Mouse (Mus musculus): ENCODE results near the gene Elmod3. TPM values are rescaled to one million over a fixed set of nuclear protein-coding genes. Genes with fewer than 3 reads are reported as not detected.

Elmod3 gene
- total and polyA plus RNA-seq, 2 experiments from 2014 or later = 17.6 to 21.9 TPM

DNA sequence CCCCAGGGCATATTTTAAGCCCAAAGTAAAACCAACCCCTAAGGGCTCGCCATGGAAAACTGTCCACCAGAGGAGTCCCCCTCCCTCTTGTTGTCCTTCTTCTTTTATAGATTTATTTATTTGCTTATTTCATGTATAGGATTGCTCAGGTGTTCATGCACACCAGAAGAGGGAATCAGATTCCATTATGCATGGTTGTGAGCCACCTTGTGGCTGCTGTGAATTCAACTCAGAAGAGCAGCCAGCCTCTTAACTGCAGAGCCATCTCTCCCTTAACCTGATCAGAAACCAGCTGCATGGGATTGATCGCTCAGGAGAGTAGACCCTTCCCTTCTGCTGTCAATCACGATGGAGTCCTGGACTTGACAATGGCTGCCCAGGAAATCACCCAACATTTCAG lies 38.7 kb upstream of the Elmod3 start:
- ATAC-seq (ENCODE audit: insufficient read depth, low read depth) (no peak), DNase-seq (ENCODE audit: low spot score) (no peak)
- H3K27me3 ChIP-seq (ENCODE audit: control insufficient read depth, insufficient read depth, low read length) = no peaks in the 10 kb centered on the region
- H3K36me3 ChIP-seq (replicated peaks; ENCODE audit: control insufficient read depth, insufficient read depth, low read length) = peaks cover 10% of the 10 kb centered on the region; the same call in 1 of the 2 replicates
- no peak for TF ChIP-seq EP300 (IDR thresholded peaks at IDR 0.05; ENCODE audit: low read depth)
- TF ChIP-seq CTCF (IDR thresholded peaks at IDR 0.05; ENCODE audit: low read depth) = peak; percentile 32
- H3K9me3 ChIP-seq (replicated peaks; ENCODE audit: control insufficient read depth, low read length) = no peaks in the 10 kb centered on the region
- no peak overlapping the region for H3K27ac ChIP-seq (ENCODE audit: low read depth)
- H3K4me2 ChIP-seq (ENCODE audit: low read depth, low read length) = no peak overlapping the region
- H3K4me1 ChIP-seq (ENCODE audit: control insufficient read depth, insufficient read depth) = no peaks in the 10 kb centered on the region
- no peak overlapping the region for H3K4me3 ChIP-seq (ENCODE audit: low read depth, low read length)
- no peak overlapping the region for H3K9ac ChIP-seq (replicated peaks; ENCODE audit: low read depth, low read length)
- 77% methylated on average over 3 of the region's 3 CpGs for WGBS

DNA sequence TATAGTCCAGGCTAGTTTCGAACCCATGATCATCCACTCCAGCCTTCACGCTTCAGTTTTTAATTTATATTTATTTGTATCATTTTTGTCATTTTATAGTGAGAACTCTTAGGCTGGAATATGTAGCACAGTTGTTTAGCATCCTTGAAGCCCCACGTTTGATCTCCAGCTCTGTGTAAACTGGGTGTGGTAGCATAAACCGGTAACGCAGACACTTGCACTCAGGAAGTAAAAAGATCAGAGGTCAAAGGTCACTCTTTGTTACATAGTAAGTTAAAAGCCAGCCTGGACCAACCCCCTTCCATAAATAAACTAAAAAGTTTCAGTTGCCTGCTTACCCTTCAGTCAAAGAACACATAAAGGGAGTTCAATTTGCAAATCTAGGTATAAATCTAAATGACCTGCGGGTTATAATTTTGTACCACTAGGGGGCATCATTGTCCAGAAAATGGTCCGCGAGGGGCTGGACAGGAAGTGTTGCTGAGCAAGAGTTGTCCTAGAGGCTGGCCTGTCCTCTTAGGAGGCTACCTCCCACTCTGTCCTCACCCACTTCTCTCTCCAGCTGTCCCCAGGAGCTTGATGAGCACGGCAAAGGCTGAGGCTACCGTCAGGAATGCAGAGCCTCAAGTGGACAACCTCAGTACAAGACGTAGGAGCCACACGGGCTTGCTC lies 37.7 kb upstream of the Elmod3 start:
- ATAC-seq (ENCODE audit: insufficient read depth, low read depth) = peak; percentile 84
- no peak overlapping the region for H3K27ac ChIP-seq (ENCODE audit: low read depth)
- no peaks in the 10 kb centered on the region for H3K4me1 ChIP-seq (ENCODE audit: control insufficient read depth, insufficient read depth)
- TF ChIP-seq CTCF (IDR thresholded peaks at IDR 0.05; ENCODE audit: low read depth) (peak; percentile 67), EP300 (IDR thresholded peaks at IDR 0.05; ENCODE audit: low read depth) (no peak)
- no peaks in the 10 kb centered on the region for H3K27me3 ChIP-seq (ENCODE audit: control insufficient read depth, insufficient read depth, low read length)
- DNase-seq (ENCODE audit: low spot score) = peak; percentile 86
- H3K4me2 ChIP-seq (ENCODE audit: low read depth, low read length) = no peak overlapping the region
- H3K4me3 ChIP-seq (ENCODE audit: low read depth, low read length) = no peak overlapping the region
- H3K9me3 ChIP-seq (replicated peaks; ENCODE audit: control insufficient read depth, low read length) = no peaks in the 10 kb centered on the region
- 33% methylated on average over 12 of the region's 12 CpGs for WGBS
- no peak overlapping the region for H3K9ac ChIP-seq (replicated peaks; ENCODE audit: low read depth, low read length)
- peaks cover 21% of the 10 kb centered on the region for H3K36me3 ChIP-seq (replicated peaks; ENCODE audit: control insufficient read depth, insufficient read depth, low read length)

- WGBS = 67% methylated on average over 10 of the region's 10 CpGs
- H3K9me3 ChIP-seq (replicated peaks; ENCODE audit: control insufficient read depth, low read length) = no peaks in the 10 kb centered on the region
- H3K36me3 ChIP-seq (replicated peaks; ENCODE audit: control insufficient read depth, insufficient read depth, low read length) = peaks cover 36% of the 10 kb centered on the region
- H3K4me3 ChIP-seq (ENCODE audit: low read depth, low read length) = no peak overlapping the region
- ATAC-seq (ENCODE audit: insufficient read depth, low read depth) (no peak), DNase-seq (ENCODE audit: low spot score) (no peak)
- TF ChIP-seq EP300 (IDR thresholded peaks at IDR 0.05; ENCODE audit: low read depth) = no peak
- TF ChIP-seq CTCF (IDR thresholded peaks at IDR 0.05; ENCODE audit: low read depth) = no peak
- no peaks in the 10 kb centered on the region for H3K4me1 ChIP-seq (ENCODE audit: control insufficient read depth, insufficient read depth)
- no peak overlapping the region for H3K4me2 ChIP-seq (ENCODE audit: low read depth, low read length)
- H3K27ac ChIP-seq (ENCODE audit: low read depth) = no peak overlapping the region
- H3K9ac ChIP-seq (replicated peaks; ENCODE audit: low read depth, low read length) = no peak overlapping the region
- no peaks in the 10 kb centered on the region for H3K27me3 ChIP-seq (ENCODE audit: control insufficient read depth, insufficient read depth, low read length)
These were observed 36.1 kb upstream of the Elmod3 start for GRCm38 (mm10) chr6:72634311-72634710.

- H3K27ac ChIP-seq (ENCODE audit: low read depth) = no peak overlapping the region
- no peaks in the 10 kb centered on the region for H3K4me1 ChIP-seq (ENCODE audit: control insufficient read depth, insufficient read depth)
- no peak for DNase-seq (ENCODE audit: low spot score)
- H3K9me3 ChIP-seq (replicated peaks; ENCODE audit: control insufficient read depth, low read length) = no peaks in the 10 kb centered on the region
- H3K4me2 ChIP-seq (ENCODE audit: low read depth, low read length) = no peak overlapping the region
- H3K9ac ChIP-seq (replicated peaks; ENCODE audit: low read depth, low read length) = no peak overlapping the region
- WGBS = 74% methylated on average over 6 of the region's 6 CpGs
- no peak for TF ChIP-seq CTCF (IDR thresholded peaks at IDR 0.05; ENCODE audit: low read depth)
- no peak for TF ChIP-seq EP300 (IDR thresholded peaks at IDR 0.05; ENCODE audit: low read depth)
- ATAC-seq (ENCODE audit: insufficient read depth, low read depth) = no peak
- H3K36me3 ChIP-seq (replicated peaks; ENCODE audit: control insufficient read depth, insufficient read depth, low read length) = peaks cover 53% of the 10 kb centered on the region
- H3K4me3 ChIP-seq (ENCODE audit: low read depth, low read length) = no peak overlapping the region
- H3K27me3 ChIP-seq (ENCODE audit: control insufficient read depth, insufficient read depth, low read length) = no peaks in the 10 kb centered on the region
These were observed 33.5 kb upstream of the Elmod3 start for GRCm38 (mm10) chr6:72631700-72632099.

DNA sequence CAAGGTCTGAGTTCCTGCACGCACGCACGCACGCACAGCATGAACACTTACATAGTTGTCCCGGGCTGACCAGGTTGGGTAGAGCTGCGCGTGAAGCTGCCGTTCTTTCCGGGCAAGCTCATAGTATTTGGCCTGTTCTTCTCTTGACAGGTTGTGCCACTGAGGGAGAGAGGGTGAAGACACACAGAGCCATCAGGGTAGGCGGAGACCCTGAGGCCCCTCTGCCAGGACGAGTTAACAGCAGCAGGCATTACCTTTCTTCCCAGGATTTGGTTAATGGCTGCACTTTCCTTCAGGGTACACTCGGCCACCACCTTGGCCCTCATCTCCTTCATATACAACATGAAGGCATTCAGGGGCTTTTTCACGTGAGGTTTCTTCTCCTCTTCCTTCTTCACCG lies 32.7 kb upstream of the Elmod3 start:
- no peak overlapping the region for H3K9ac ChIP-seq (replicated peaks; ENCODE audit: low read depth, low read length)
- no peak overlapping the region for H3K4me2 ChIP-seq (ENCODE audit: low read depth, low read length)
- WGBS = 90% methylated on average over 14 of the region's 14 CpGs
- no peak overlapping the region for H3K4me3 ChIP-seq (ENCODE audit: low read depth, low read length)
- no peak for ATAC-seq (ENCODE audit: insufficient read depth, low read depth)
- TF ChIP-seq CTCF (IDR thresholded peaks at IDR 0.05; ENCODE audit: low read depth) (no peak), EP300 (IDR thresholded peaks at IDR 0.05; ENCODE audit: low read depth) (no peak)
- no peaks in the 10 kb centered on the region for H3K9me3 ChIP-seq (replicated peaks; ENCODE audit: control insufficient read depth, low read length)
- H3K4me1 ChIP-seq (ENCODE audit: control insufficient read depth, insufficient read depth) = no peaks in the 10 kb centered on the region
- H3K27ac ChIP-seq (ENCODE audit: low read depth) = no peak overlapping the region
- peaks cover 55% of the 10 kb centered on the region for H3K36me3 ChIP-seq (replicated peaks; ENCODE audit: control insufficient read depth, insufficient read depth, low read length)
- H3K27me3 ChIP-seq (ENCODE audit: control insufficient read depth, insufficient read depth, low read length) = no peaks in the 10 kb centered on the region
- no peak for DNase-seq (ENCODE audit: low spot score)

GRCm38 (mm10) chr6:72630370-72630769 lies 32.2 kb upstream of the Elmod3 start:
- 87% methylated on average over 2 of the region's 2 CpGs for WGBS
- Histone ChIP-seq H3K36me3 (replicated peaks; ENCODE audit: control insufficient read depth, insufficient read depth, low read length) (peaks cover 55% of the 10 kb centered on the region), H3K4me2 (ENCODE audit: low read depth, low read length) (no peak overlapping the region), H3K4me3 (ENCODE audit: low read depth, low read length) (no peak overlapping the region), H3K27me3 (ENCODE audit: control insufficient read depth, insufficient read depth, low read length) (no peaks in the 10 kb centered on the region), H3K9me3 (replicated peaks; ENCODE audit: control insufficient read depth, low read length) (no peaks in the 10 kb centered on the region), H3K9ac (replicated peaks; ENCODE audit: low read depth, low read length) (no peak overlapping the region), H3K4me1 (ENCODE audit: control insufficient read depth, insufficient read depth) (no peaks in the 10 kb centered on the region), H3K27ac (ENCODE audit: low read depth) (no peak overlapping the region)
- TF ChIP-seq EP300 (IDR thresholded peaks at IDR 0.05; ENCODE audit: low read depth) (no peak), CTCF (IDR thresholded peaks at IDR 0.05; ENCODE audit: low read depth) (no peak)
- no peak for DNase-seq (ENCODE audit: low spot score)
- no peak for ATAC-seq (ENCODE audit: insufficient read depth, low read depth)

All from heart, postnatal 0 days (tissue).